Mouse (Mus musculus) forebrain, embryonic 10.5 days (tissue): ENCODE measurements around the gene Olfr1135. TPM values are rescaled to one million over a fixed set of nuclear protein-coding genes. Genes with fewer than 3 reads are reported as not detected.

Experiments
- DNase-seq: peaks from one replicate; pipeline ENCODE4 v3.0.0-alpha.2; 2017; ENCODE audit warnings: low spot score; ENCODE audit errors: extremely low spot score
- H3K27ac ChIP-seq: fragments of 300-500 bp; sonication (generic); 2 replicates; pipeline ENCODE4 v1.5.1; 2016; ENCODE audit warnings: mild to moderate bottlenecking
- H3K27me3 ChIP-seq: fragments of 300-500 bp; sonication (generic); 2 replicates; pipeline ENCODE4 v1.6.1; 2016; ENCODE audit warnings: mild to moderate bottlenecking; ENCODE audit not compliant: poor library complexity, severe bottlenecking
- H3K36me3 ChIP-seq: fragments of 300-500 bp; sonication (generic); replicated peaks from 2 replicates; pipeline ENCODE4 v1.6.1; 2016; ENCODE audit warnings: mild to moderate bottlenecking, moderate library complexity
- H3K4me1 ChIP-seq: fragments of 300-500 bp; sonication (generic); 2 replicates; pipeline ENCODE4 v1.6.1; 2016
- H3K4me3 ChIP-seq: fragments of 300-500 bp; sonication (generic); 2 replicates; pipeline ENCODE4 v1.5.1; 2016; ENCODE audit warnings: mild to moderate bottlenecking, moderate library complexity
- H3K9me3 ChIP-seq: fragments of 300-500 bp; sonication (generic); 2 replicates; pipeline ENCODE4 v1.6.1; 2016; ENCODE audit warnings: mild to moderate bottlenecking, moderate library complexity
- WGBS: fragments of 180-500 bp; shearing (Covaris S2); methylation state at CpG from one replicate; pipeline ENCODE4 v1.1.7; 2016; 5-methylcytosine and 5-hydroxymethylcytosine counted together
- polyA plus RNA-seq: library from polyadenylated mRNA; unstranded; fragments of >200 nt; fragmentation: Nextera tagmentation; extraction: Ambion mirVana; gene quantifications from 2 replicates; pipeline ENCODE4 v1.2.1, GENCODE M21; 2016

Gene Olfr1135
- polyA plus RNA-seq, result not detected in 2 replicates

DNA sequence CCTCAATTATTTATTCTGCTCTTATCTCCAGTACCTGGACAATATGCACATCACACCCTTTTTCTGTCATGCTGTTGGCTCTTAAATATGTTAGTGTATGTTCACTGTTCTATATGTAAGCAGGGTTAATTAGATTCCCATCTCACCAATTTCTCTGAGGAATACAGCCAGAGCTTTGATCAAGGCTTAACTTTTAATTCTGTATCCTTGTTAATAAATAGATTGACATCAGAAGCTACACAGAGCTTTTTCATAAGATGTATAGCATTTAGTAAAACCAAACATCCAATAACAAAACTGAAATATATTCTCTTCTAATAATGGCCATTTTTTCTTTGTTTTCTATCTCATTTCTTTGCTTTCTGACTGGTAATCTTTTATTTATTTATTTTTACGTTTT, at the start of gene Olfr1135:
TSS of gene Olfr1135 (minus strand) at position 101 of the 400 bp plus-strand sequence.
- Histone ChIP-seq H3K4me3 (no peak within 1 kb of the TSS), H3K27me3 (no peaks in the 10 kb centered on the region), H3K36me3 (no peaks in the 10 kb centered on the region), H3K9me3 (no peaks in the 10 kb centered on the region), H3K27ac (no peak within 1 kb of the TSS), H3K4me1 (no peaks in the 10 kb centered on the region)
- no peak for DNase-seq
- WGBS, result 40% methylated on average over 1 of the region's 1 CpGs

DNA sequence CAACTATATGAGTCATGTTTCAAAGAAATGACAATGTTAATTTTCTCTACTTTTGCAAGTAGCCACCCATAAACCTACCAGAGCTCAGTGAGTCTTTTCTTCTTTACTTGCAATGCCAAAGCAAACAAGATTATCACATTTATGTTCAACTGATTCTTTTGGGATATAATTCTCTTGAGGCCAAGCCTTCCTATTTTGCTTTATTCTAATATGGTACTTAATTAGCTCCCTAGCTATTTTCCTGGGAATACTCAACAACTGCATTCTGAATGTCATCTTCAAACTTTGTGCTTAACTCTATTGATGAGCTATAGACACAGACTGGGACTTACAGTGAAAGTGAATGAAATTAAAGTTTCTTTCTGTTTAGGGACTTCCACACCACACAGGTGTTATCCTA, 39.6 kb upstream of the Olfr1135 start, which contains the start of gene Olfr1137:
TSS of gene Olfr1137 (minus strand) at position 101 of the 400 bp plus-strand sequence.
- Histone ChIP-seq H3K27ac (no peak within 1 kb of the TSS), H3K9me3 (no peaks in the 10 kb centered on the region)
- no peak for DNase-seq

DNA sequence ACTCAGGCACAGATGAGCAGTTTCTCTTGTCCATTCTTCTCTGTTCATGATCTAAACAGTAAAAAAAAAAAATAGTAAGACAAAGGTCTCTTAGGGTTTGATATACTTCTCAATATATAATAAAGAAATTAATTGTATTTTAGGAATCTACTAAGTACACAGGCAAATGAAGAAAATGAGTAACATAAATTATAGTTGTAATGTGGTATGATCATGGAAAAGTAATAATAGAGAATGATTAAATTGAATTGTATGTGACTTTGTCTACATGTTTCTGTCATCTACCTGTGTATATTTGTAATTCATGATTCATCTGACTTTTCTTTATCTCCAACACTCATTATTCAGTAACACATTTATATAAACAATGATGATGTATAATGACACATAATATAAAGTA, 20.4 kb upstream of the Olfr1135 start, which contains the start of gene Olfr1136:
TSS of gene Olfr1136 (minus strand) at position 101 of the 400 bp plus-strand sequence.
- Histone ChIP-seq H3K27me3 (no peaks in the 10 kb centered on the region), H3K27ac (no peak within 1 kb of the TSS), H3K36me3 (no peaks in the 10 kb centered on the region), H3K4me1 (no peaks in the 10 kb centered on the region), H3K4me3 (no peak within 1 kb of the TSS), H3K9me3 (no peaks in the 10 kb centered on the region)
- no peak for DNase-seq

More for the DNA sequence above, 39.6 kb upstream of the Olfr1135 start, which contains the start of gene Olfr1137:
- no peak within 1 kb of the TSS for H3K4me3 ChIP-seq
- H3K27me3 ChIP-seq, result no peaks in the 10 kb centered on the region
- H3K36me3 ChIP-seq, result no peaks in the 10 kb centered on the region
- H3K4me1 ChIP-seq, result no peaks in the 10 kb centered on the region

DNA sequence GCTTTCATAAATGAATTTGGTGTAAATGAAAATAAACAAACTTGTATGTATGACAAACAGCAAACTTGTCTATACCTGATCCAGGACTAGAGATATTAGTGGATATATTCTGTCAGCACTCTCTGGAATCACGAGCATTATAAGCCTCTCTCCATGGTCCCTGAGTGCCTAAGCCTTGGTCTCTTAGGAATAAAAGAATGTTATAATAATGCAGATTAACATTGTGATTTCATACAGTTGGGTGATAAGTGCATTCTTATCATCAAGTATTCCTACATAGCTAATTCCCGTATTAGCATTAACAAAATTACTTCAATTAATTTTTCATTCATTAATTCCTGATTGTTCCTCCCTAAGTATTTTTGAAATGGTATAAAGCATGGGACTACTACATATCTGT, 15.1 kb downstream of the Olfr1135 start, which contains the start of gene Olfr1134:
TSS of gene Olfr1134 (minus strand) at position 101 of the 400 bp plus-strand sequence.
- Histone ChIP-seq H3K27ac (no peak within 1 kb of the TSS), H3K4me1 (no peaks in the 10 kb centered on the region), H3K9me3 (no peaks in the 10 kb centered on the region), H3K27me3 (no peaks in the 10 kb centered on the region), H3K4me3 (no peak within 1 kb of the TSS), H3K36me3 (no peaks in the 10 kb centered on the region)
- no peak for DNase-seq
- 95% methylated on average over 2 of the region's 2 CpGs for WGBS

DNA sequence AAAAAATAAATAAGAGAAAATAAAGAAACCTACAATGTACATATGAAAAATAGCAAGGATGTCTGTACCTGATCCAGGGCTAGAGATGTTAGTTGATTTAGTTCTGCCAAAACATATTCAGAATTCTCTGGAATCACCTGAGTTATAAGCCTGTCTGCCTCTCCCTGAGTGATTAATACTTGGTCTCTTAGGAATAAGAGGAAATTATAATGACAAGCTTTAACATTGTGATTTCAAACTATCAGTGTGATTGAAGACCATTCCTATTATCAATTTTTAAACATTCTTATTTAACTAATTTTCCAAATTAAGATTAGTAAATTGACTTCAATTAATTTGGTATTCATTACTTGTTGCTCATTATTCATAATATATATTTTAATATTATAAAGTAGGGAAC, 26.2 kb downstream of the Olfr1135 start, which contains the start of gene Olfr1133:
TSS of gene Olfr1133 (minus strand) at position 101 of the 400 bp plus-strand sequence.
- H3K36me3 ChIP-seq, result no peaks in the 10 kb centered on the region
- no peak for DNase-seq
- H3K4me3 ChIP-seq, result no peak within 1 kb of the TSS

DNA sequence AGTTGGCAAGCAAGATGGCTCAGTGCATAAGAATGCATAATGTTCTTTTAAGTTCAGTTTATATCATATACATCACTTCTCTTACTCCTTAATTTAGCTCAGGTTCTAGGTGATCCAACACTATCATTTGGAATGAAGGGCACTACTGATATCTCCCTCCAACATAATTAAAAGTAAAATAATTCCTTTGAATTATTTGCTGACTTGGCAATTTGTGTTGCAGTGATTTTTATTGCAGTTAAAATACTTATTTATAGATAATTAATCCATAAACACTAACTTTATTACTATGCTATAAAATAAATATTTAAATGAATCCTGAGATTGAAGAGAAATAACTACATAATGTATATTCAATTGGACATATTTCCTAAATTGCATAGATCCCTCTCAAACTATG, 31.0 kb downstream of the Olfr1135 start:
- H3K36me3 ChIP-seq, result no peaks in the 10 kb centered on the region
- H3K4me1 ChIP-seq, result no peaks in the 10 kb centered on the region
- H3K4me3 ChIP-seq, result no peak overlapping the region
- no peak for DNase-seq
- no peaks in the 10 kb centered on the region for H3K9me3 ChIP-seq
- no peaks in the 10 kb centered on the region for H3K27me3 ChIP-seq
- H3K27ac ChIP-seq, result no peak overlapping the region

More for the DNA sequence above, 26.2 kb downstream of the Olfr1135 start, which contains the start of gene Olfr1133:
- H3K4me1 ChIP-seq, result no peaks in the 10 kb centered on the region
- H3K27me3 ChIP-seq, result no peaks in the 10 kb centered on the region
- no peaks in the 10 kb centered on the region for H3K9me3 ChIP-seq
- H3K27ac ChIP-seq, result no peak within 1 kb of the TSS

DNA sequence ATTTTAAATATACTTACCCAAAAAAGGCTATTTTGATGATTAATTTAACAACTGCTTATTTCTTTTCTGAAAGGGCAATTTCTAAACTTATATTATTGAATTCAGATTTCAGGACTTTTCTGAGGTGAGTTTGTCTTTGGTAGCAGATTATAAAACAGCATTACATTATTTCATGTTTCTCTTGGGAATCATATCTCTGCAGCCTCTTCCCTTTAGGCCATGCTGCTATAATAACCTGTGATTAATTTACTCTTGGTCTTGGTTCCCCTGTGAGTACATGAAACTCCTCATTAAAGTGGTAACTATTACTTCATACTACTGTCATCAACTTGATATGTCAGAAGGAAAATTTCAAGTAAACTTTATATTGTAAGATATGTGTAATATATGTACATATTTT, 36.0 kb downstream of the Olfr1135 start, which contains the start of gene Olfr1132:
TSS of gene Olfr1132 (minus strand) at position 101 of the 400 bp plus-strand sequence.
- no peak within 1 kb of the TSS for H3K4me3 ChIP-seq
- H3K27ac ChIP-seq, result no peak within 1 kb of the TSS
- no peaks in the 10 kb centered on the region for H3K36me3 ChIP-seq
- DNase-seq, result no peak
- H3K27me3 ChIP-seq, result no peaks in the 10 kb centered on the region
- H3K4me1 ChIP-seq, result no peaks in the 10 kb centered on the region
- no peaks in the 10 kb centered on the region for H3K9me3 ChIP-seq

DNA sequence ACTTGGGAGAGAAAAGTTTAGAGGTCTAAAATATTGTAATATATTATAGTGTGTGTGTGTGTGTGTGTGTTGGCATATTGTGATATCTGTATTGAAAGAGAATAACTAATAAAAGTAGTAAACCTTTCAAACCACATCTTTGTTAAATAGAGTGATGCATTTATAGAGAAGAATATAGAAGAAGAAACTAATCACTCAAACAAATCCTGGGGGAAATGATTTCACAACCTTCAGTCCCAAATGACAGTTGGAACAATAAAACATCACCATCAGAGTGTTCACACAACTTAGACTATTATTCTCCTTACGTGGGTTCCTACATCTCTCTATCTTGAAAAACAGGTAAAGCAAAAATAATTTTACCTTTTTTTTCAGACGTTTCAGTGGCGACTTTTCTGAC, 46.7 kb downstream of the Olfr1135 start, which contains the start of gene Olfr1131:
TSS of gene Olfr1131 (plus strand) at position 301 of the 400 bp plus-strand sequence.
- WGBS, result 76% methylated on average over 3 of the region's 3 CpGs
- Histone ChIP-seq H3K36me3 (no peaks in the 10 kb centered on the region), H3K4me3 (no peak within 1 kb of the TSS)

More for the DNA sequence above, 46.7 kb downstream of the Olfr1135 start, which contains the start of gene Olfr1131:
- H3K27ac ChIP-seq, result no peak within 1 kb of the TSS
- H3K4me1 ChIP-seq, result no peaks in the 10 kb centered on the region
- no peaks in the 10 kb centered on the region for H3K9me3 ChIP-seq
- DNase-seq, result no peak
- no peaks in the 10 kb centered on the region for H3K27me3 ChIP-seq

Other genes with a start within 250 kb of the Olfr1135 start
- gene Olfr1124, start 243.4 kb downstream of the Olfr1135 start, polyA plus RNA-seq, result 0.07 TPM in 1 of 2 replicates, not detected in the other
- gene Olfr1126, start 219.7 kb downstream of the Olfr1135 start, polyA plus RNA-seq, result not detected in 2 replicates
- gene Pramel7, start 176.6 kb downstream of the Olfr1135 start, polyA plus RNA-seq, result not detected in 2 replicates
- gene Pramel6, start 167.1 kb downstream of the Olfr1135 start, polyA plus RNA-seq, result not detected in 2 replicates
- not detected in 2 replicates for gene Olfr153, start 141.9 kb downstream of the Olfr1135 start, polyA plus RNA-seq
- gene Olfr1128, start 128.1 kb downstream of the Olfr1135 start, polyA plus RNA-seq, result not detected in 2 replicates
- not detected in 2 replicates for gene Olfr1129, start 99.8 kb downstream of the Olfr1135 start, polyA plus RNA-seq
- not detected in 2 replicates for gene Olfr1130, start 67.5 kb downstream of the Olfr1135 start, polyA plus RNA-seq
- gene Olfr1131, start 46.6 kb downstream of the Olfr1135 start, polyA plus RNA-seq, result not detected in 2 replicates
- gene Olfr1132, start 36.1 kb downstream of the Olfr1135 start, polyA plus RNA-seq, result not detected in 2 replicates
- gene Olfr1133, start 26.3 kb downstream of the Olfr1135 start, polyA plus RNA-seq, result not detected in 2 replicates
- gene Olfr1134, start 15.2 kb downstream of the Olfr1135 start, polyA plus RNA-seq, result not detected in 2 replicates
- gene Olfr1136, start 20.3 kb upstream of the Olfr1135 start, polyA plus RNA-seq, result not detected in 2 replicates
- not detected in 2 replicates for gene Olfr1137, start 39.5 kb upstream of the Olfr1135 start, polyA plus RNA-seq
- not detected in 2 replicates for gene Olfr1138, start 66.3 kb upstream of the Olfr1135 start, polyA plus RNA-seq
- not detected in 2 replicates for gene Olfr1140, start 70.1 kb upstream of the Olfr1135 start, polyA plus RNA-seq
- gene Olfr1141, start 80.3 kb upstream of the Olfr1135 start, polyA plus RNA-seq, result not detected in 2 replicates
- not detected in 2 replicates for gene Olfr152, start 105.8 kb upstream of the Olfr1135 start, polyA plus RNA-seq
- gene Olfr1143, start 126.9 kb upstream of the Olfr1135 start, polyA plus RNA-seq, result not detected in 2 replicates
- gene Olfr1145, start 136.2 kb upstream of the Olfr1135 start, polyA plus RNA-seq, result not detected in 2 replicates
- gene Olfr1148, start 156.9 kb upstream of the Olfr1135 start, polyA plus RNA-seq, result not detected in 2 replicates
- gene Olfr1150-ps1, start 170.3 kb upstream of the Olfr1135 start, polyA plus RNA-seq, result not detected in 2 replicates
- gene Olfr1151, start 182.2 kb upstream of the Olfr1135 start, polyA plus RNA-seq, result not detected in 2 replicates
- not detected in 2 replicates for gene Olfr1152, start 192.8 kb upstream of the Olfr1135 start, polyA plus RNA-seq
- not detected in 2 replicates for gene Olfr1153, start 221.3 kb upstream of the Olfr1135 start, polyA plus RNA-seq
- gene Olfr1154, start 231.5 kb upstream of the Olfr1135 start, polyA plus RNA-seq, result not detected in 2 replicates